Mouse (Mus musculus) myocyte (in vitro differentiated cells): ENCODE data around the gene Ppib.

Experiments used
- CEBPB ChIP-seq: IDR thresholded peaks from 2 replicates; pipeline ENCODE4 v1.6.1; 2011; ENCODE audit warnings: mild to moderate bottlenecking, moderate library complexity; ENCODE audit not compliant: poor library complexity, insufficient read depth, severe bottlenecking
- MAX ChIP-seq: IDR thresholded peaks from one replicate; pipeline ENCODE4 v1.6.1; 2011; ENCODE audit warnings: low read depth, mild to moderate bottlenecking, control low read depth
- MYOD1 ChIP-seq, 3 experiments: IDR thresholded peaks; one replicate each; pipeline ENCODE4 v1.6.1; 2011; ENCODE audit warnings: control low read depth in 2 of 3, low read depth in 2 of 3, mild to moderate bottlenecking in 2 of 3, moderate library complexity in 1 of 3; ENCODE audit not compliant: insufficient read length in 2 of 3, control insufficient read depth in 1 of 3
- POLR2A ChIP-seq: IDR thresholded peaks from one replicate; pipeline ENCODE4 v1.6.1; 2011; ENCODE audit warnings: low read depth, mild to moderate bottlenecking, control low read depth, moderate library complexity; ENCODE audit not compliant: insufficient read length
- POLR2AphosphoS2 ChIP-seq: IDR thresholded peaks from one replicate; pipeline ENCODE4 v1.6.1; 2011; ENCODE audit warnings: low read depth, control low read depth; ENCODE audit not compliant: insufficient read length
- USF1 ChIP-seq: IDR thresholded peaks from one replicate; pipeline ENCODE4 v1.6.1; 2011; ENCODE audit warnings: low read depth, mild to moderate bottlenecking, control low read depth, moderate library complexity

- TF ChIP-seq MYOD1 (IDR thresholded peaks at IDR 0.05; ENCODE audit: control insufficient read depth in 1 of 3, insufficient read length in 2 of 3, low read depth in 2 of 3) (no peak), POLR2A (no peak), POLR2AphosphoS2 (no peak), MAX (no peak), CEBPB (no peak), USF1 (no peak)
These were observed 10.0 kb upstream of the Ppib start for GRCm38 (mm10) chr9:66049931-66050601.
